Comparison of ENCODE assay signal across 20 mouse cellular contexts in the genomic region with DNA sequence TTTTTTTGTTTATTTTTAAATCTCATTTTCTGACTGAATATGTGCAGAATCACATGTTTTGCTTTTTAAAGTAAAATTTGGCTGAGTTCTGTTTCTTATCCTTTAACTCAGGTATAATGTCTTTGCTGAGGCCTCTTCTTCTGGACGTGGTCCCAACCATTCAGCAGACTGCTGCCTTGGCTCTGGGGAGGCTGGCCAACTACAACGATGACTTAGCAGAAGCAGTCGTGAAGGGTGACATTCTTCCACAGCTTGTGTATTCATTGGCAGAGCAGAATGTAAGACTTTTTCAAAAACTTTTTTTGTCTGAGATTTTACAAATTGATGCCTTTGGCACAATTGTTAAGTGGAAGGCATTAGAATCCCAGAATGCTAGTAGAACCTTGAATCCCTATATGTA. TPM values are rescaled to one million over a fixed set of nuclear protein-coding genes. Genes with fewer than 3 reads are reported as not detected.
DNase-seq lines count a peak whose midpoint lies in the region; ATAC-seq and TF ChIP-seq lines count a peak whose summit lies in the region.
"Had no signal": no experiment of that assay in that cellular context is flagged by ENCODE, and none has a peak within 500 bp of the region (broad histone marks: within the 10 kb centered on the region; RNA-seq: fewer than 3 reads in every experiment).

No protein-coding gene starts in this region.

- no peaks in the 10 kb centered on the region for H3K27me3 ChIP-seq in liver, postnatal 0 days (ENCODE audit: insufficient read depth, low read length)
- H3K27me3 ChIP-seq: CH12.LX had no signal

- no peak overlapping the region for H3K9ac ChIP-seq in liver, postnatal 0 days (replicated peaks)
- H3K9ac ChIP-seq: embryonic facial prominence, embryonic 13.5 days; forebrain, embryonic 13.5 days; heart, embryonic 13.5 days; hindbrain, embryonic 12.5 days had no signal

- DNase-seq in heart, adult 8-10 months (ENCODE audit: low spot score): peak; percentile 3
- no peak for DNase-seq in heart, adult 18-20 months
- DNase-seq in right cerebral cortex, adult 18-20 months: peak; percentile 29
- DNase-seq in right cerebral cortex, postnatal 10 days (ENCODE audit: low spot score in 2 of 2): no peak
- peak; percentile 25 for DNase-seq in fibroblast of lung, adult 2 months (ENCODE audit: low read depth)
- no peak for DNase-seq in liver, postnatal 0 days
- DNase-seq in frontal cortex, adult 2 months (ENCODE audit: extremely low spot score in 1 of 2, low spot score in 1 of 2): no peak
- DNase-seq: adrenal gland, postnatal 14 days; cerebellum, adult 18-20 months; cerebellum, adult 9-11 months; cerebellum, postnatal 36 days; gastrocnemius, postnatal 36 days; heart, postnatal 36 days had no signal

- H3K36me3 ChIP-seq in liver, postnatal 0 days (replicated peaks; ENCODE audit: insufficient read depth, low read length): no peaks in the 10 kb centered on the region
- H3K36me3 ChIP-seq: embryonic facial prominence, embryonic 13.5 days; heart, embryonic 13.5 days; hindbrain, embryonic 12.5 days had no signal

- no peak overlapping the region for H3K27ac ChIP-seq in liver, postnatal 0 days (ENCODE audit: low read depth)
- H3K27ac ChIP-seq: embryonic facial prominence, embryonic 13.5 days; forebrain, embryonic 13.5 days; heart, embryonic 13.5 days; hindbrain, embryonic 12.5 days had no signal

- H3K4me3 ChIP-seq in liver, postnatal 0 days (ENCODE audit: low read depth, low read length): no peak overlapping the region
- H3K4me3 ChIP-seq: embryonic facial prominence, embryonic 13.5 days; forebrain, embryonic 13.5 days; heart, embryonic 13.5 days; hindbrain, embryonic 12.5 days had no signal

- no peaks in the 10 kb centered on the region for H3K4me1 ChIP-seq in liver, postnatal 0 days (ENCODE audit: insufficient read depth)
- H3K4me1 ChIP-seq: embryonic facial prominence, embryonic 13.5 days; forebrain, embryonic 13.5 days; heart, embryonic 13.5 days; hindbrain, embryonic 12.5 days had no signal

- ATAC-seq in liver, postnatal 0 days: no peak
- ATAC-seq: forebrain, embryonic 13.5 days; hindbrain, embryonic 16.5 days; inflammation-experienced regulatory T-cells, adult 6 months had no signal

- H3K4me2 ChIP-seq in liver, postnatal 0 days (ENCODE audit: low read depth, low read length): no peak overlapping the region
- H3K4me2 ChIP-seq: embryonic facial prominence, embryonic 13.5 days; forebrain, embryonic 13.5 days; heart, embryonic 13.5 days; hindbrain, embryonic 12.5 days had no signal

- no peaks in the 10 kb centered on the region for H3K9me3 ChIP-seq in liver, postnatal 0 days (ENCODE audit: low read length)
- H3K9me3 ChIP-seq: embryonic facial prominence, embryonic 13.5 days; forebrain, embryonic 13.5 days; heart, embryonic 13.5 days; hindbrain, embryonic 12.5 days had no signal

- 55% methylated on average over 3 of the region's 3 CpGs for WGBS in liver, postnatal 0 days (ENCODE audit: insufficient replicate concordance)

- TF ChIP-seq CTCF in liver, postnatal 0 days (IDR thresholded peaks at IDR 0.05; ENCODE audit: low read depth): no peak

- TF ChIP-seq EP300 in liver, postnatal 0 days (IDR thresholded peaks at IDR 0.05; ENCODE audit: low read depth): no peak

RNA-seq across cellular contexts. Expression of a gene that starts 16.5 kb away (rescaled TPM):
- total RNA-seq in heart, adult 8-10 months (2022): under 1 TPM in 3 of 4 experiments, not detected in 1; 0.38 to 0.65 (median 0.49) TPM
- total RNA-seq in heart, adult 18-20 months (2021): under 1 TPM in 1 of 2 experiments, not detected in 1; 0.55 TPM
- polyA plus RNA-seq in liver, postnatal 0 days (2015; fragmentation: Nextera tagmentation; extraction: Ambion mirVana): not detected in 2 replicates
- polyA plus RNA-seq in frontal cortex, adult 2 months (2012; rRNA removed): 4.1 and 5.0 TPM in 2 replicates
- polyA plus RNA-seq: heart, embryonic 13.5 days; inflammation-experienced regulatory T-cells, adult 6 months had no signal

RNA-seq across cellular contexts. Expression of a gene that starts 33.5 kb away (rescaled TPM):
- 10 to 100 TPM; 51.9 to 74.4 (median 64.3) TPM for total RNA-seq in heart, adult 8-10 months (2022)
- total RNA-seq in heart, adult 18-20 months (2021): 10 to 100 TPM; 59.2 to 63.0 TPM
- 5.1 and 5.7 TPM in 2 replicates for polyA plus RNA-seq in liver, postnatal 0 days (2015; fragmentation: Nextera tagmentation; extraction: Ambion mirVana)
- 51.2 and 52.8 TPM in 2 replicates for polyA plus RNA-seq in frontal cortex, adult 2 months (2012; rRNA removed)

RNA-seq across cellular contexts. Expression of a gene that starts 38.2 kb away (rescaled TPM):
- total RNA-seq in heart, adult 8-10 months (2022): 100 to 1,000 TPM in 1 of 4 experiments, 10 to 100 TPM in 3; 88.6 to 108 (median 96.9) TPM
- 100 to 1,000 TPM in 1 of 2 experiments, 10 to 100 TPM in 1; 98.5 to 115 TPM for total RNA-seq in heart, adult 18-20 months (2021)
- 115 and 127 TPM in 2 replicates for polyA plus RNA-seq in liver, postnatal 0 days (2015; fragmentation: Nextera tagmentation; extraction: Ambion mirVana)
- polyA plus RNA-seq in frontal cortex, adult 2 months (2012; rRNA removed): 136 and 141 TPM in 2 replicates

Comparison
In these comparisons a context has a peak if more than half of its experiments do, and no peak if none do; other contexts are left out.
1. DNase-seq: peak in heart, adult 8-10 months (single experiment), right cerebral cortex, adult 18-20 months (single experiment) and fibroblast of lung, adult 2 months (single experiment); none in heart, adult 18-20 months (0 of 2), right cerebral cortex, postnatal 10 days (0 of 2), liver, postnatal 0 days (single experiment) and frontal cortex, adult 2 months (0 of 2).